Mouse (Mus musculus) hindbrain, embryonic 12.5 days (tissue): ENCODE results near the gene Psme3. TPM values are rescaled to one million over a fixed set of nuclear protein-coding genes. Genes with fewer than 3 reads are reported as not detected.

Experiments used
- ATAC-seq: fragments of 200-750 bp; cut with Nextera tagmentation; 2 replicates; pipeline ENCODE4 v1.8.0; 2017; ENCODE audit warnings: moderate TSS enrichment; ENCODE audit not compliant: low FRiP score
- H3K27ac ChIP-seq: fragments of 300-500 bp; sonication (generic); 2 replicates; pipeline ENCODE4 v1.5.1; 2016; ENCODE audit warnings: mild to moderate bottlenecking
- H3K27me3 ChIP-seq: fragments of 300-500 bp; sonication (generic); 2 replicates; pipeline ENCODE4 v1.6.1; 2016; ENCODE audit warnings: mild to moderate bottlenecking
- H3K36me3 ChIP-seq: fragments of 300-500 bp; sonication (generic); 2 replicates; pipeline ENCODE4 v1.6.1; 2016; ENCODE audit warnings: mild to moderate bottlenecking
- H3K4me1 ChIP-seq: fragments of 300-500 bp; sonication (generic); 2 replicates; pipeline ENCODE4 v1.6.1; 2016
- H3K4me2 ChIP-seq: fragments of 300-500 bp; sonication (generic); replicated peaks from 2 replicates; pipeline ENCODE4 v1.6.1; 2016; ENCODE audit warnings: mild to moderate bottlenecking
- H3K4me3 ChIP-seq: fragments of 300-500 bp; sonication (generic); 2 replicates; pipeline ENCODE4 v1.5.1; 2016; ENCODE audit warnings: mild to moderate bottlenecking
- H3K9ac ChIP-seq: fragments of 300-500 bp; sonication (generic); 2 replicates; pipeline ENCODE4 v1.6.1; 2016; ENCODE audit warnings: mild to moderate bottlenecking, moderate library complexity
- H3K9me3 ChIP-seq: fragments of 300-500 bp; sonication (generic); replicated peaks from 2 replicates; pipeline ENCODE4 v1.6.1; 2016; ENCODE audit warnings: mild to moderate bottlenecking
- WGBS: fragments of 180-500 bp; shearing (Covaris S2); methylation state at CpG from one replicate; pipeline ENCODE4 v1.1.7; 2016; 5-methylcytosine and 5-hydroxymethylcytosine counted together
- polyA plus RNA-seq: library from polyadenylated mRNA; unstranded; fragments of >200 nt; fragmentation: Nextera tagmentation; extraction: Ambion mirVana; gene quantifications from 2 replicates; pipeline ENCODE4 v1.2.1, GENCODE M21; 2016

The Psme3 gene
- polyA plus RNA-seq, 1 experiment from 2014 or later: 157 TPM

DNA sequence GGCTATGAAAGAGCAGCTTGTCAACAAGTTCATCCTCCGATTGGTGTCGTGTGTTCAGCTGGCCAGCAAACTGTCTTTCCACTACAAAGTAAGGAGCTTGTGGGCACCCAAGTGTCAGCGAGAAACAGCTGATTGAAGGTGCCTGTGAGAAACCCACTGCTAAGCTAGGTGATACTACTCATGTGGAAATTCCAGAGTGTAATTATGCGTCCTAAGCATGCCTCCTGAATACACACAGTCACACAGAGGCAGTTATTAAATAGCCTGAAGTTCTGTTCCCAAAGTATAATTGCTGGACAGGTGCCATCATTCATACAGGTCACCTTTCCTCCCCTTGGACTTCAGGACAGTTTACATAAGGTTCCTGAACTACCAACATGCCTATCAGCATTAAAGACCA lies 32.2 kb upstream of the Psme3 start:
- no peak overlapping the region for H3K4me3 ChIP-seq
- no peak overlapping the region for H3K27ac ChIP-seq
- H3K27me3 ChIP-seq: no peaks in the 10 kb centered on the region; the same call in 1 of the 2 replicates
- no peaks in the 10 kb centered on the region for H3K9me3 ChIP-seq
- 68% methylated on average over 4 of the region's 4 CpGs for WGBS
- H3K9ac ChIP-seq: no peak overlapping the region
- no peak overlapping the region for H3K4me2 ChIP-seq
- ATAC-seq: no peak
- H3K4me1 ChIP-seq: peaks cover 5% of the 10 kb centered on the region
- H3K36me3 ChIP-seq: peaks cover 19% of the 10 kb centered on the region

DNA sequence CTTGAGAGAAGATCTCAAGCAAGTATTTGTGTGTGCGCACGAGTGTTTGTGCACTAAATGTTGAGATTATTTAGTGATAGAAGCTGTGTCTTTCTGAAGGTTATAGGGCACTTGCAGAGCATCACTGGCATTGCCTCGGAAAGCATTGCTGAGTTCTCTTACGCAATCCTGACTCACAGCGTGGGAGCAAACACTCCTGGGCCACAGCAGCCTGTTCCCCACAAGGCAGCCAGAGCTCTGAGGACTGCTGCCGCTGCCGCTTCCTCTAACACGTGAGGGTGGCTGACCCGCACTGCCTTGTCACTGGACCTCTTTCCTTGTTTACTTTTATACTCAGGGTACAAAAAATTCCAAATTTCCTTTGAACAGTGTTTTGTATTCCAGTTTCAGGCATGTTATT lies 28.7 kb upstream of the Psme3 start:
- 87% methylated on average over 9 of the region's 9 CpGs for WGBS
- Histone ChIP-seq H3K36me3 (peaks cover 53% of the 10 kb centered on the region), H3K27ac (no peak overlapping the region)

DNA sequence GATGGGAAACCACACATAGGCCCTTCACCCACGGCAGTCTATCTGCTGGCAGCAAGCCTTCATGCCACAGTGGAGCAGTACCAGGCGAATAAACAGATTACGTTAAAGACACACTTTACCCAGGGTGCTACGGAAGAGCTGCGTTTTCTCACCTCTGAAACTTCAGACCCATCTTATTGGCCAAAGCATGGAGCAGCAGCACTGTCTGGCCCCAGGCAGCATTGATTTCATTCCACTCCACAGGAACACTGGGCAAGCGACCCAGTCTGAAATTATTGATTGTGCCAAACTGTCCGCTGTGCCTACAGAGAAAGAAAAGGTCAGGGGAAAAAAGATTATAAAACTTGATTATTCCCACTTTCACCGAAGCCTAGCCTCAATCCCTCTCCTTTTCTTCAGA lies 24.8 kb upstream of the Psme3 start:
- Histone ChIP-seq H3K4me2 (no peak overlapping the region), H3K36me3 (peaks cover 81% of the 10 kb centered on the region), H3K27me3 (no peaks in the 10 kb centered on the region), H3K9ac (no peak overlapping the region), H3K4me3 (no peak overlapping the region), H3K4me1 (no peaks in the 10 kb centered on the region), H3K9me3 (no peaks in the 10 kb centered on the region), H3K27ac (no peak overlapping the region)
- no peak for ATAC-seq
- 96% methylated on average over 8 of the region's 8 CpGs for WGBS

More for the DNA sequence above, 28.7 kb upstream of the Psme3 start:
- no peaks in the 10 kb centered on the region; the same call in 1 of the 2 replicates for H3K27me3 ChIP-seq
- no peak overlapping the region for H3K9ac ChIP-seq
- no peak for ATAC-seq
- no peak overlapping the region for H3K4me2 ChIP-seq
- no peaks in the 10 kb centered on the region for H3K4me1 ChIP-seq
- no peaks in the 10 kb centered on the region for H3K9me3 ChIP-seq
- no peak overlapping the region for H3K4me3 ChIP-seq

DNA sequence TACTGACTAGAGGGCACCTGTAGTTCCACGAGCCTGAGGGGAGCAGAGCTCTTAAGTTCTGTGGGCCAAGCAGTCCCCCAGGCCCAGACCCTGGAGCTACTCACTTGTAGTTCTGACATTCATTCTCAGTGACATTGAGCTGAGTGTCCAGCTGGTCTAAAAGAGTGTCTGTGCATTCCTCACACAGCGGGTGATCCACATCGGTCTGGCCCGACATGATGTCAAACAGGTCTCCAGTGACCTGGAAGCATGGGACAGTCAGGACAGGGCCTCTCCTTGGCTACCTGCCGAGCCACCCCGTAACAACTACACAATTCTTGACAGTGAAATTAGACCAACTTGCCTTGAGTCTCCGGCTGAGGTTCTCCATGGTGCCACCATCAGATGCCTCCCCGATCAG lies 20.8 kb upstream of the Psme3 start:
- Histone ChIP-seq H3K4me2 (no peak overlapping the region), H3K27me3 (no peaks in the 10 kb centered on the region), H3K27ac (no peak overlapping the region), H3K4me3 (no peak overlapping the region), H3K4me1 (peaks cover under 1% of the 10 kb centered on the region; the same call in 1 of the 2 replicates), H3K36me3 (peaks cover 70% of the 10 kb centered on the region), H3K9ac (no peak overlapping the region), H3K9me3 (no peaks in the 10 kb centered on the region)
- WGBS: 86% methylated on average over 8 of the region's 8 CpGs
- no peak for ATAC-seq

DNA sequence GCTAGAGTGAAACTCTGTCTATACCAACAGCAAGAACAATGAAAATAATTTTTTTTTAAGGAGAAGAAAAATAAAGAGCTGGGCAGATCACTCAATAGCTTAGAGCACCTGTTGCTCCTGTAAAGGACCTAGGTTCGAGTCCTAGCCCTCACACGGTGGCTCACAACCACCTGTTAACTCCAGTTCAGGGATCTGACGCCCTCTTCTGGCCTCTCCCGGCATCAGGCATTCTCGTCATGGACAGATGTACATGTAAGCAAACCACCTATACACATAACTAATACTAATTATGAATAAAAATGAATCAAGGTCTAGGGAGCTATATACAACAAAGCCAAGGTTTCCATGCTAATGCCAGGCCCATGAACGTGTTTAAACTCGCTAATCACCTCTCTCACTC lies 15.1 kb upstream of the Psme3 start:
- H3K9ac ChIP-seq: peak overlapping the region; percentile 89
- H3K4me3 ChIP-seq: peak overlapping the region; percentile 93
- WGBS: 68% methylated on average over 7 of the region's 7 CpGs
- peak overlapping the region; percentile 84 for H3K4me2 ChIP-seq
- no peak for ATAC-seq
- H3K27ac ChIP-seq: no peak overlapping the region
- H3K9me3 ChIP-seq: no peaks in the 10 kb centered on the region
- peaks cover 14% of the 10 kb centered on the region for H3K4me1 ChIP-seq
- peaks cover 17% of the 10 kb centered on the region for H3K36me3 ChIP-seq
- no peaks in the 10 kb centered on the region for H3K27me3 ChIP-seq

GRCm38 (mm10) chr11:101301299-101302003 lies 14.6 kb upstream of the Psme3 start:
- H3K4me3 ChIP-seq: peak overlapping the region; percentile 93
- peak overlapping the region; percentile 35; the same call in 1 of the 2 replicates for H3K27ac ChIP-seq
- peak overlapping the region; percentile 84 for H3K4me2 ChIP-seq
- peaks cover 14% of the 10 kb centered on the region for H3K4me1 ChIP-seq
- peak; percentile 38 for ATAC-seq
- H3K27me3 ChIP-seq: no peaks in the 10 kb centered on the region
- WGBS: 14% methylated on average over 26 of the region's 26 CpGs
- H3K9ac ChIP-seq: peak overlapping the region; percentile 89
- peaks cover 16% of the 10 kb centered on the region for H3K36me3 ChIP-seq
- H3K9me3 ChIP-seq: no peaks in the 10 kb centered on the region

GRCm38 (mm10) chr11:101302004-101302798 lies 13.8 kb upstream of the Psme3 start, which contains the start of gene Becn1:
Gene Becn1, minus strand, starts transcription at chr11:101302286.
- H3K36me3 ChIP-seq: peaks cover 11% of the 10 kb centered on the region
- peak within 1 kb of the TSS; percentile 35; the same call in 1 of the 2 replicates for H3K27ac ChIP-seq
- H3K4me2 ChIP-seq: peak within 1 kb of the TSS; percentile 84
- peak; percentile 89 for ATAC-seq
- H3K4me3 ChIP-seq: peak within 1 kb of the TSS; percentile 93
- 6% methylated on average over 39 of the region's 39 CpGs for WGBS
- H3K4me1 ChIP-seq: peaks cover 14% of the 10 kb centered on the region
- H3K9me3 ChIP-seq: no peaks in the 10 kb centered on the region
- peak within 1 kb of the TSS; percentile 89 for H3K9ac ChIP-seq
- no peaks in the 10 kb centered on the region for H3K27me3 ChIP-seq

DNA sequence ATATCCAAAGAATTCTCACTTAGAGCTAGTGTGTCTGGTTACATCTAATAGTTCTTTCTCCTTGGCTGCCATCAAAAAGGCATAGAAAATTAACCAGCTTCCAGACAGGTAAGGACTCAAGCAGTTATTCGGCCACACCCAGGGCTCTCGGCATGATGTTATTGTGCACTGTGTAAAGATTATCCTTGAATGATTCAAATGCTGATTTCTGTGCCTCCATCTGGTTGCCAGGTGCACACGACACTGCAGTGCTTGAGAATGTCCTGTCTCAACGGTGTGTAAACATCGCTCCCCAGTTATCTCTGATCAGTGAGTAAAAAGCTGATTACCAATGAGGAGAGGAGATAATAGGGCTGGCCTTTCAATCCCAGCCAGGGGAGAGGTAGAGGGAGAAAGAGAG lies 8.3 kb upstream of the Psme3 start:
- Histone ChIP-seq H3K9me3 (no peaks in the 10 kb centered on the region), H3K4me3 (no peak overlapping the region), H3K9ac (no peak overlapping the region), H3K27me3 (no peaks in the 10 kb centered on the region), H3K27ac (no peak overlapping the region), H3K36me3 (no peaks in the 10 kb centered on the region), H3K4me1 (no peaks in the 10 kb centered on the region), H3K4me2 (no peak overlapping the region)
- ATAC-seq: no peak
- WGBS: 38% methylated on average over 5 of the region's 5 CpGs

DNA sequence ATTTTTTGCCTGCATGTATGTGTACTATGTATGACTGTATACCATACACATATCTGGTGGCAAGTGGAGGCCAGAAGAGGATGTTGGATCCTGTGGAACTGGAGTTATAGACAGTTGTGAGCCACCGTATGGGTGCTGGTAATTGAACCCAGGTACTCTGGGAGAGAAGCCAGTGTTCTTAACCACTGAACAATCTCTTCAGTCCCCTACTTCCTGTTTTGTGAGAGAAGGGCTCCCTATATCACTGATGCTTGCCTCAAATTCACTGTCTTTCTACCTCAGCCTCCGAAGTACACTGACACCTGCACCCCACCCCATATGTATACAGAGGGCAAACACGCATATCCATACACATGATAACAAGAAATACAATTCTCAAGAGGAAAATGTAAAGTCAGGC lies 4.9 kb upstream of the Psme3 start:
- H3K27me3 ChIP-seq: no peaks in the 10 kb centered on the region
- no peak overlapping the region for H3K4me3 ChIP-seq
- 87% methylated on average over 3 of the region's 3 CpGs for WGBS
- no peaks in the 10 kb centered on the region for H3K9me3 ChIP-seq
- no peaks in the 10 kb centered on the region for H3K4me1 ChIP-seq
- H3K27ac ChIP-seq: no peak overlapping the region
- H3K36me3 ChIP-seq: no peaks in the 10 kb centered on the region
- ATAC-seq: no peak
- H3K9ac ChIP-seq: no peak overlapping the region
- H3K4me2 ChIP-seq: no peak overlapping the region

DNA sequence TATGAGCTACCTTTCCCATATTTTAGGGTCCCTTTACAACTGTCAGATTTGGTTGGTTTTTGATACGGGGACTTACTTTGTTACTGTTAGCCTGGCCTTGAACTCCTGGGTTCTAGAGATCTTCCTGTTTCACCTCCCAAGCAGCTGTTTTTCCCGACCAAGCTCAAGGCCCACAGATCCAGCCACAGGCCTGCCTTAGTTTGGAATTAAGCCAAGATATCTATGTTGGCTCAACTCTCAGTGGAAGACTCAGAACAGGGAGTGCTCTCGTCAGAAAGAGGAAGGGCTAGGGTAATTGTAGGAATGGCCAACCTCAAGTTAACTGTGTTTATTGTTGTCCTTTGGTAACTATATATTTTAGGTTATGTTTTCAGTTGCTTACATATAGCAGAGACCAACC lies 3.9 kb upstream of the Psme3 start:
- no peak for ATAC-seq
- no peak overlapping the region for H3K4me3 ChIP-seq
- H3K36me3 ChIP-seq: no peaks in the 10 kb centered on the region
- H3K4me1 ChIP-seq: peaks cover 7% of the 10 kb centered on the region
- no peak overlapping the region for H3K27ac ChIP-seq
- no peaks in the 10 kb centered on the region for H3K9me3 ChIP-seq
- H3K4me2 ChIP-seq: no peak overlapping the region
- no peak overlapping the region for H3K9ac ChIP-seq
- WGBS: 74% methylated on average over 3 of the region's 3 CpGs
- H3K27me3 ChIP-seq: no peaks in the 10 kb centered on the region

GRCm38 (mm10) chr11:101314567-101314966 lies 1.4 kb upstream of the Psme3 start:
- Histone ChIP-seq H3K9ac (no peak overlapping the region), H3K4me3 (no peak overlapping the region), H3K27ac (no peak overlapping the region), H3K4me1 (peaks cover 16% of the 10 kb centered on the region), H3K27me3 (no peaks in the 10 kb centered on the region), H3K36me3 (peaks cover 14% of the 10 kb centered on the region), H3K9me3 (no peaks in the 10 kb centered on the region), H3K4me2 (no peak overlapping the region)
- 100% methylated on average over 1 of the region's 1 CpGs for WGBS
- ATAC-seq: no peak

DNA sequence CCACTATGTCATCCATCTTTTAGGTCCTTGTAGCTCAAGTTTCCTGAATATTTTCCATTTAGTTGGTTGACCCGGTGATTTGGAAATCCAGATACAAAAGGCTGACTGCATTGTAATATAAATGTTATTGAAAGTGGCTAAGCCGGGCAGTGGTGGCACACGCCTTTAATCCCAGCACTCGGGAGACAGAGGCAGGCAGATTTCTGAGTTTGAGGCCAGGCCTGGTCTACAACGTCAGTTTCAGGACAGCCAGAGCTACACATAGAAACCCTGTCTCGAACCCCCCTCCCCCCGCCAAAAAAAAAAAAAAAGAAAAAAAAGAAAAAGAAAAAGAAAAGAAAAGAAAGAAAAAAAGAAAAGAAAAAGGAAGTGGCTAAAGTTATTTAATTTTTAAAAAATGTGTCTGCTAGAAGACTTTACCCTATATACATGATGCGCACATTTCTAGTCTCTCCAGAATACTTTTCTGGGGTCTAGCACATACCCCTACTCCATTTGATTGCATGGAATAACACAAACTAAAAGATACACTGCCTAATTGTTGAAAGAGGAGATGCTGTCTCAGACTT lies 847 bp upstream of the Psme3 start:
- H3K9me3 ChIP-seq: no peaks in the 10 kb centered on the region
- H3K36me3 ChIP-seq: peaks cover 20% of the 10 kb centered on the region
- H3K4me1 ChIP-seq: peaks cover 16% of the 10 kb centered on the region
- H3K27ac ChIP-seq: peak overlapping the region; percentile 77
- WGBS: 76% methylated on average over 8 of the region's 8 CpGs
- H3K4me2 ChIP-seq: peak overlapping the region; percentile 99
- peak overlapping the region; percentile 97 for H3K4me3 ChIP-seq
- peak; percentile 7; the same call in 1 of the 2 replicates for ATAC-seq
- peak overlapping the region; percentile 96; the same call in 1 of the 2 replicates for H3K9ac ChIP-seq
- H3K27me3 ChIP-seq: no peaks in the 10 kb centered on the region
